Mouse (Mus musculus): ENCODE data around the gene Kcnc1. TPM values are rescaled to one million over a fixed set of nuclear protein-coding genes. Genes with fewer than 3 reads are reported as not detected.

The Kcnc1 gene
- total RNA-seq, 2 experiments from 2014 or later, result 132 to 153 TPM

DNA sequence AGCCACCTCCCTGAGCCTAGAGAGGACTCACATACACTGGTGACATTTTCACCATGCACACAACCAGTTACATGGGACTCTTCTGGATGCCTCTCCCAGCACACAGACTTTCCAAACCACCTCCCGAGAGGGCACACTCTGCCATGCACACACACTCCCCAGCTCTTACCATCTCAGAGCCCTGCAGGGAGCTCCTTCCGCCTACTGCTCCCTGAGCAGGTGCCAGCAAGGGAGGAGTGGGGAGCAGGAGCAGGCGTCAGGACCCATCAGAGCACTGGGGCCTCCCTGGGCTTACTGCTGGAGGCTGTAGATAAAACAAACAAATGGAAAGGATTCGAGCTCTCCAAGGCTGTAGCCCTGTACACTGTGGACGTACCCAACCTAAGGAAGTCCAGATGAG lies 25.2 kb downstream of the Kcnc1 start:
- peak in 1 of 2 experiments; percentile 69 for DNase-seq (ENCODE audit: low spot score in 2 of 2)

GRCm38 (mm10) chr7:46422052-46422763 lies 25.9 kb downstream of the Kcnc1 start:
- DNase-seq (ENCODE audit: low spot score in 2 of 2), result no peak

DNA sequence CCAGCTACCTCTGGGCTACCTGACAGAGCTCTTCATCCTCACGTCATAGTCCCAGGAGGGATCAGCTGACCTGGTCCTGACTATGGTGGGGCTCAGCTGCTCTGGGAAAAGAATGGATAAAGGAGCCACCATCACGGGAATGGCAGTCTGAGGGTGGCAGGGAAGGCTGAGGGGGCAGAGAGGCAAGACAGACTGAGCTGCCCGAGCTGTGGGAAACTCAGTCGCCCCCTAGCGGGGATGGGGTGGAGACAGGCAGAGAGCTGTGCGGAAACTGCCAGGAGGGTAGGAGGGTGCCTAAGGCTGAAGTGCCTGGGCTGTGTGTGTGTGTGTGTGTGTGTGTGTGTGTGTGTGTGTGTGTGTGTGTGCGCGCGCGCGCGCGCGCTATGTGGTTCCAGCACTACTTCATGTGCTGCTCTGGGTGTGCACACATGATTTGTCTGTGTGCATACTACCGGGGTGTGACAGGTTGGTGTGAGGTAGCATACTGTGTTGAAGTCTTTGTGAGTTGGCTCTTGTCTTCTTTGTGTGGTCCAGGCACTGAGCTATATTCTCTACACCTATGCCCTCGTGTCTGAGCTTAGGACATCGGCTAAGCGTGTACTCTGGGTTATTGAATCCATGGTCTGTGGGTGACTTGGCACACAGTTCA lies 26.6 kb downstream of the Kcnc1 start:
- DNase-seq (ENCODE audit: low spot score in 2 of 2), result peak; percentile 82 to 88

- no peak for DNase-seq (ENCODE audit: low spot score in 2 of 2)
Observed at GRCm38 (mm10) chr7:46423951-46424350, 27.7 kb downstream of the Kcnc1 start.

DNA sequence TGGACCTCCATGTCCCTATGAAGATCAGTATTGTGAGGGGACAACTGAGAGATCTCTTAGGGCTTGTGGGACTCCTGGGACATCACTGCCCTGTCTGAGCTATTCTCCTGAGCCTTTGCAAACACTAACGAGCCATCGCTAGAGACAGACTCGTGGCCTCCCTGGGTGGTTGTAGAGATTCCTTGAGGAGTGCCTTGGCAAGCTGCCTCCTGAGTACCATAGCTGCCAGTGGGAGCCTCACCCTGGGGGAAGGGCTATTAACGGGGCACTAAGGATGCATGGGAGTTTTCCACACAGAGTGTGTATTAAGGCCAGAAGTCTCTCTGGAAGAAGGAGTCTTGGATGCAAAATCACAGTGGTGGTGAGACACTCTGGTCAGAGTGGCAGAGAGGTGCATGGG lies 28.7 kb downstream of the Kcnc1 start:
- DNase-seq (ENCODE audit: low spot score in 2 of 2), result no peak

- no peak for DNase-seq (ENCODE audit: low spot score in 2 of 2)
Observed at GRCm38 (mm10) chr7:46433874-46434273, 37.6 kb downstream of the Kcnc1 start.

GRCm38 (mm10) chr7:46435833-46436232 lies 39.5 kb downstream of the Kcnc1 start:
- DNase-seq (ENCODE audit: low spot score in 2 of 2), result no peak

GRCm38 (mm10) chr7:46438537-46439141 lies 42.3 kb downstream of the Kcnc1 start:
- no peak for DNase-seq (ENCODE audit: low spot score in 2 of 2)

- no peak for DNase-seq (ENCODE audit: low spot score in 2 of 2)
Observed at GRCm38 (mm10) chr7:46443163-46443562, 46.9 kb downstream of the Kcnc1 start.

DNA sequence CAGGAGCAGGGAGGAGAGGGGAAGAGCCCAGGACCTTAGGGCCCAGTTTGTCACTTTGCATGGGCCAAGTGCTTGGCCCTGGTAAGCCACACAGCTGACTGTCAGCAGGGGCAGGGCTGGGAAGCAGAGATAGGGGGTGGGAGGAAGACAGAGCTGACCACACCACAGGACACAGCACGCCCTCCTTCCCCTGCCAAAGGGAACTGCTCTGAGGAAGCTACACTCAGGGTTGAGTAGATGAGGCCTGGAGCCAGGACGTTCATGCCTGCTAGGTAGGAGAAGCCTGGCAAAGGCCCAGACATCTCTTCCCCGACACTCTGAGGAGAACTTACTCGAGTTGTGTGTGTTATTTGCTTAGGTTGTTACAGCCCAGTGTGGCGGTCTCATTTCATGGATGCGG lies 49.6 kb downstream of the Kcnc1 start:
- no peak for DNase-seq (ENCODE audit: low spot score in 2 of 2)

- DNase-seq (ENCODE audit: low spot score in 2 of 2), result no peak
Observed at GRCm38 (mm10) chr7:46447473-46448165, 51.3 kb downstream of the Kcnc1 start.

- no peak for DNase-seq (ENCODE audit: low spot score in 2 of 2)
Observed at GRCm38 (mm10) chr7:46448922-46449645, 52.8 kb downstream of the Kcnc1 start.

DNA sequence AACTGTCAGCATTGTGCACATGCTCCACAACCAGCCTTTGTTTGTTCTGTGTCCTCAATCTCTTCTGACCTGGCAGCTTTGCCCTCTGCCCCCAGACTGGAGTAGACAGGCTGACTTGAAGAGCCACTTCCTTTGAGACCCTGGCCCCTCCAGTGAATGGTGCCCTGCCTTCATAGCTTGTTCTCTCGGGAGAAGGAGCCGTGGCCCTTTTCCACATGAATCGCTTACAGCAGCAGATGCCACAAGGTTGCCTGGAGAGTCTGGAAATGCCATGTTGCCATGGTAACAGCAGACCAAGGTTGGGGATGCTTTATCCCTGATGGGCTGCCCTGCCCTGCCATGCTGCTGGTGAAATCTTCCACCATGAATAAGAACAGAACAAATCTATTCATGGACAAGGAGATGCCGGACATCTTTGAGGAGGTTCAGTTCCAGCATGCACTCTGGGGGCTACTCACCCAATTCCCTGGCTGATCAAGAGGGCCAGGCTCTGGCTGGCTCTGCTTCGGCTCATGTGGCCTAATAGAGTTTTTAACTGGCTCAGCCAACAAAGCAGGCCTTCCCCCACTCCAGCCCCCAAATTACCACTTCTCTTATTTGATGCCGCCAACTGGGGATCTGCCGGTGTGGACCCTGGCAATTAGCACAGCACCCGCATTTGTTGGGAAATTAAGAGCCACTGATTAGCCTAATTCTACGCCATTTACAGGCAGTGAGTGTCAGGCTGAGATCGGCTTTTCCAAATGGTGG lies 57.8 kb downstream of the Kcnc1 start:
- no peak for DNase-seq (ENCODE audit: low spot score in 2 of 2)

DNA sequence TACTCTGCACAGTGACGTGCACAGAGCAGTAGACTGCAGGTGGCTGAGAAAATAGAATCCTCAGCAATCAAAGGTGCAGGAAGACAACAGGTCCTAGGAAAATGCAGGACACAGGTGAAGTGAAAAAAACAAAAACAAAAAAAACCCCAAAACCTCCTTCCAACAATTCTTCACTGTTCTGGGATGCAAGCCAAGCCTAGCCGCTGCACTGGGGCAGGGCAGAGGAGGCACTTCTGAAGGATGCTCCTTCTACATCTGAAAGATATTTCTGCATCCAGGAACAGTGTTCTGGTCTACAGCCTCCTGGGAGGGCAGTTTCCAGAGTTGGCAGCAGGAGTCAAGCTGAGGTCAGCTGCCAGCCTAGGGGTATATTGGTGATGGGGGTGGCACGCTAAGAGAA lies 61.6 kb downstream of the Kcnc1 start:
- no peak for DNase-seq (ENCODE audit: low spot score in 2 of 2)

GRCm38 (mm10) chr7:46459200-46459599 lies 62.9 kb downstream of the Kcnc1 start:
- no peak for DNase-seq (ENCODE audit: low spot score in 2 of 2)

DNA sequence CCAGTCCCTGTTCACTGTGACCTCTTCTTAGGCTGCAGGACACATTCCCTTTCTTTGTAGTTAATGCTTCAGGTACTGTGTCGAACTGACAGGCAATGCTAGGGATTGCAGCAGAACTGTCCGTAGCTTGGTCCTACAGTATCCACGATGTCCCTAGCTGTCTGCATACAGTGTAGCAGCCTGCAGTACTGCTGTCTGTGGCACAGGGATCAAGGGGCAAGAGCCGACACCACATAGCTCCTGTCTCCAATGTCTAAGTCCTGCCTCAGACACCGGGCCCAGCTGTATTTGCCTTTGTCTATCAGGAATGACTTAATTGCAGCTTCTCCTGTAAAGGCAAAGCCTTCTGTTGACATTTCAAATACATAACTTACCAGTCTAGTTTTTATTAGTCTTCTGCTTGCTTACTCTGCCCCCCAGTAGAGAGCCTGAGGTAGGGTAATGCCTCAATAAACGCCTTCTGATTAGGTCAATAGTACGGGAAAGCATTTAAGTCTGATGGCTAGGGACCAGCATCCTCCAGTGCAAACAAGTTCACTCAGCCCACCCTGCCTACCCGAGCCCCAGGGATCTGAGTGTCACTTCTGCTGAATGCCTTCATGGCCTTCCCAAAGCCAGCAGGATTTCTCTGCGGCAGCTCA lies 63.4 kb downstream of the Kcnc1 start:
- no peak for DNase-seq (ENCODE audit: low spot score in 2 of 2)

DNA sequence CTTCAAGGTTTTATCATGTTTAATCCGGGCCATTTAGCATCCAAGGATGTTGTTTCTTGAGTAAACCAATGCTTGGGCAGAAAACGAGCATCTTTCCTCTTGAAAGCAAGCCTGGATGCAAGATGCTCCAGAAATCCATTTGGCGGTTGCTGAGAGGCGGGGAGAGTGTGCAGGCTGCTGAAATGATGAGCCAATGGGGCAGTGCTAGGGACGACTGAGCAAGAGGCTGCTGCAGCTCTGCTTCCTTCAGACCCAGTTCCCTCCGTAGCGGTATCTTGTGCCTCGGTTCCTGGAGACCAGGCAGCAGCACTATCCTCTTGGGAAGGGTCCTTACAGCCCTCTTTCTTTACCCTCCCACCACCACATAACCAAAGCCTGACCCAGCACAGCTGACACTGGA lies 66.0 kb downstream of the Kcnc1 start:
- DNase-seq (ENCODE audit: low spot score in 2 of 2), result no peak

GRCm38 (mm10) chr7:46463136-46463535 lies 66.8 kb downstream of the Kcnc1 start:
- DNase-seq (ENCODE audit: low spot score in 2 of 2), result no peak

- DNase-seq (ENCODE audit: low spot score in 2 of 2), result no peak
Observed at GRCm38 (mm10) chr7:46466422-46466981, 70.2 kb downstream of the Kcnc1 start.

DNA sequence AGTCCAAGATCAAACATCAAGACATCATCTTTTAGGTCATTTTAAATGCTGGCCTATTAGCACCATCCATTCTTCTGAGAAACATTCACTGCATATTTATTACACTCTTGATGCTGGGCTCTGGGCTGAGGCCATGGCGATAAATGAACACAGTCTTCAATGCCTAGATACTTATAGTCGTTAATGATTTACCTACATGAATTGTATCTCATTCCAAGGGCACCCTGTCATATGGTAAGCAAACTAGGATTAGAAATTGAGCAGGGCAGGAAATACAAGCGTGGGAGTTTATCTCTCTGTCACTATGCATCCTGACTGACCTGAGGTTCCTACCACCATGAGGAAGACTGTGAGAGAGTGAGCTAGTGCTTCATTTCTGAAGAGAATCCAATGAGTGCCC lies 73.2 kb downstream of the Kcnc1 start:
- no peak for DNase-seq (ENCODE audit: low spot score in 2 of 2)
